Mouse (Mus musculus) myocyte (in vitro differentiated cells): ENCODE measurements at regions not wholly inside any gene's neighbourhood (a gene's known extent, or its start where the extent isn't known, plus 50 kb on each side); places are given as distances from the start of the nearest gene placed in this dataset.

Experiments used
- H3K27me3 ChIP-seq: one replicate; pipeline ENCODE4 v1.6.1; 2011; ENCODE audit not compliant: control insufficient read depth, insufficient read depth, insufficient read length
- H3K36me3 ChIP-seq: one replicate; pipeline ENCODE4 v1.6.1; 2011; ENCODE audit not compliant: control insufficient read depth, insufficient read depth
- H3K4me2 ChIP-seq: one replicate; pipeline ENCODE4 v1.6.1; 2011; ENCODE audit warnings: low read depth, control low read depth
- H3K4me3 ChIP-seq: one replicate; pipeline ENCODE4 v1.5.1; 2011; ENCODE audit warnings: mild to moderate bottlenecking, control low read depth, moderate library complexity
- H3K79me2 ChIP-seq: one replicate; pipeline ENCODE4 v1.6.1; 2011; ENCODE audit not compliant: control insufficient read depth, insufficient read depth
- H3ac ChIP-seq: one replicate; pipeline ENCODE4 v1.6.1; 2011; ENCODE audit not compliant: control insufficient read depth, insufficient read length
- E2F4 ChIP-seq: IDR thresholded peaks from one replicate; pipeline ENCODE4 v1.6.1; 2011; ENCODE audit warnings: mild to moderate bottlenecking, control low read depth, moderate library complexity; ENCODE audit not compliant: insufficient read depth
- MYOD1 ChIP-seq, 3 experiments: IDR thresholded peaks; one replicate each; pipeline ENCODE4 v1.6.1; 2011; ENCODE audit warnings: control low read depth in 2 of 3, low read depth in 2 of 3, mild to moderate bottlenecking in 2 of 3, moderate library complexity in 1 of 3; ENCODE audit not compliant: insufficient read length in 2 of 3, control insufficient read depth in 1 of 3
- MYOG ChIP-seq, 3 experiments: IDR thresholded peaks; one replicate each; pipeline ENCODE4 v1.6.1; 2011; ENCODE audit warnings: control low read depth in 2 of 3, low read depth in 2 of 3, mild to moderate bottlenecking in 2 of 3; ENCODE audit not compliant: insufficient read length in 2 of 3, control insufficient read depth in 1 of 3, insufficient read depth in 1 of 3
- REST ChIP-seq: IDR thresholded peaks from one replicate; pipeline ENCODE4 v1.6.1; 2011; ENCODE audit warnings: mild to moderate bottlenecking, control low read depth, moderate library complexity; ENCODE audit not compliant: insufficient read depth, insufficient read length
- TCF12 ChIP-seq: IDR thresholded peaks from one replicate; pipeline ENCODE4 v1.6.1; 2011; ENCODE audit warnings: mild to moderate bottlenecking, control low read depth; ENCODE audit not compliant: poor library complexity, insufficient read depth, severe bottlenecking
- TCF3 ChIP-seq: IDR thresholded peaks from one replicate; pipeline ENCODE4 v1.6.1; 2011; ENCODE audit warnings: low read depth, control low read depth; ENCODE audit not compliant: insufficient read length
- USF1 ChIP-seq: IDR thresholded peaks from one replicate; pipeline ENCODE4 v1.6.1; 2011; ENCODE audit warnings: low read depth, mild to moderate bottlenecking, control low read depth, moderate library complexity

- no peak overlapping the region for H3K4me3 ChIP-seq
- TF ChIP-seq TCF12 (no peak), MYOG (IDR thresholded peaks at IDR 0.05; ENCODE audit: control insufficient read depth in 1 of 3, insufficient read depth in 1 of 3, insufficient read length in 2 of 3, low read depth in 2 of 3) (no peak), MYOD1 (IDR thresholded peaks at IDR 0.05; ENCODE audit: control insufficient read depth in 1 of 3, insufficient read length in 2 of 3, low read depth in 2 of 3) (no peak), E2F4 (no peak), USF1 (no peak), TCF3 (no peak), REST (no peak)
- no peak overlapping the region for H3ac ChIP-seq
- H3K79me2 ChIP-seq = no peaks in the 10 kb centered on the region
- no peaks in the 10 kb centered on the region for H3K27me3 ChIP-seq
- H3K4me2 ChIP-seq = no peak overlapping the region
- no peaks in the 10 kb centered on the region for H3K36me3 ChIP-seq
These were observed 53.4 kb upstream of the Ppp2r5c start for GRCm38 (mm10) chr12:110393555-110393954.
